Mouse (Mus musculus) spleen, adult 2 months (tissue): Measurements from ENCODE around the gene Poldip3.

ENCODE experiments used
- CTCF ChIP-seq: fragments of 200-500 bp; IDR thresholded peaks from 2 replicates; pipeline ENCODE4 v1.5.1; 2011; ENCODE audit warnings: mild to moderate bottlenecking, inconsistent platforms; ENCODE audit not compliant: insufficient read depth, insufficient read length, insufficient replicate concordance; ENCODE audit errors: extremely low read depth
- POLR2A ChIP-seq: fragments of 200-500 bp; IDR thresholded peaks from 2 replicates; pipeline ENCODE4 v1.6.1; 2011; ENCODE audit warnings: low read depth, low read length, inconsistent platforms

- TF ChIP-seq CTCF (no peak), POLR2A (no peak)
These were observed 23.6 kb upstream of the Poldip3 start, which contains the start of gene Cyb5r3 for GRCm38 (mm10) chr15:83172492-83173429.
